Mouse (Mus musculus): Measurements from ENCODE around the gene Iqck.

DNA sequence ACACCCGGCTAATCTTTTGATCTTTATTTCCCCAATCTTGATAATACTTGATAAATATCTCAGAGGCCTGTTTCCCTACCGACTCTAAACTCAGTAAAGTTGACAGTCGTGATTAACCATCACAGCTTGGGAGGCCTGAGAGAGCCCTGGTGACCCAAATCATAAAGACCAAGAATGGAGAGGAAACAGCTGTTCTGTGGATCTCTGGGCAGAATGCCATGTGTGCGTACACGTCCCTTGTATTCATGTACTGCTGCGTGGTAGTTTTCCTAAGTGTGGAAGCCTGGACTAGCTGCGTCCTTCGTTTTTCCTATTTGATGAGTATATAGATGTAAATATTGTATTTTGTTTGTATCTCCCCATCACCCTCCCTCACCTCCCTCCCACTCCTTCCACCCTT, 47.7 kb upstream of the Iqck start:
- TF ChIP-seq CTCF (IDR thresholded peaks at IDR 0.05; ENCODE audit: extremely low read depth, insufficient read length, insufficient replicate concordance, low read depth, low read length) (no peak), POLR2A (IDR thresholded peaks at IDR 0.05; ENCODE audit: low read depth, low read length) (no peak)

All from small intestine, adult 2 months (tissue).